33 mouse cellular contexts compared by ENCODE assay signal in the genomic region with DNA sequence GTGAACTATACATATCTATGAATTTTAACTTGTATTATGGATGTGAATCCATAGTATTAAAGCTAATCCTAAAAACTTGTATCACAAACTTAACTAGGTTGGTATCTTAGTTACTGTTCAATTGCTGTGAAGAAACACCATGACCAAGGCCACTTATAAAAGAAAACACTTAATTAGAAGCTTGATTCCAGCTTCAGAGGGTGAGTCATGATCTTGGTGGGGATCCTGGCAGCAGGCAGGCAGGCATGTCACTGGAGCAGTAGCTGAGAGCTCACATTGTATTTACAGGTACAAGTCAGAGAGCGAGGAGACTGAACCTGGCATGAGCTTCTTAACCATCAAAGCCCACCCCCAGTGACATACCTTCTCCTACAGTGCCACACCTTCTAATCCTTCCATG.
"Had no signal": no experiment of that assay in that cellular context is flagged by ENCODE, and none has a peak within 500 bp of the region (broad histone marks: within the 10 kb centered on the region; RNA-seq: fewer than 3 reads in every experiment).

No protein-coding gene starts in this region.

- H3K4me3 ChIP-seq: limb, embryonic 10.5 days; limb, embryonic 12.5 days; limb, embryonic 13.5 days; limb, embryonic 15.5 days; liver, embryonic 12.5 days; liver, embryonic 13.5 days; liver, embryonic 15.5 days; lung, embryonic 15.5 days; megakaryocyte, embryonic 14.5 days; midbrain, embryonic 10.5 days; midbrain, embryonic 12.5 days; midbrain, embryonic 13.5 days; midbrain, embryonic 15.5 days; myocyte; neural tube, embryonic 12.5 days; neural tube, embryonic 13.5 days had no signal

- H3K4me1 ChIP-seq: limb, embryonic 10.5 days; limb, embryonic 12.5 days; limb, embryonic 13.5 days; limb, embryonic 15.5 days; liver, embryonic 12.5 days; liver, embryonic 13.5 days; liver, embryonic 15.5 days; lung, embryonic 15.5 days; megakaryocyte, embryonic 14.5 days; midbrain, embryonic 10.5 days; midbrain, embryonic 12.5 days; midbrain, embryonic 13.5 days; midbrain, embryonic 15.5 days; neural tube, embryonic 12.5 days; neural tube, embryonic 13.5 days had no signal

- H3K4me2 ChIP-seq: limb, embryonic 12.5 days; limb, embryonic 13.5 days; limb, embryonic 15.5 days; liver, embryonic 11.5 days; liver, embryonic 12.5 days; liver, embryonic 13.5 days; liver, embryonic 15.5 days; lung, embryonic 14.5 days; lung, embryonic 15.5 days; midbrain, embryonic 11.5 days; midbrain, embryonic 12.5 days; midbrain, embryonic 13.5 days; midbrain, embryonic 15.5 days; neural tube, embryonic 12.5 days; neural tube, embryonic 13.5 days had no signal

- H3K9ac ChIP-seq: limb, embryonic 12.5 days; limb, embryonic 13.5 days; limb, embryonic 15.5 days; liver, embryonic 12.5 days; liver, embryonic 13.5 days; liver, embryonic 14.5 days; liver, embryonic 15.5 days; liver, postnatal 0 days; lung, embryonic 14.5 days; lung, embryonic 15.5 days; midbrain, embryonic 12.5 days; midbrain, embryonic 13.5 days; midbrain, embryonic 15.5 days; neural tube, embryonic 12.5 days; neural tube, embryonic 13.5 days had no signal

- H3K9me3 ChIP-seq: limb, embryonic 10.5 days; limb, embryonic 12.5 days; limb, embryonic 13.5 days; limb, embryonic 15.5 days; liver, embryonic 12.5 days; liver, embryonic 13.5 days; liver, embryonic 15.5 days; lung, embryonic 15.5 days; megakaryocyte, embryonic 14.5 days; midbrain, embryonic 10.5 days; midbrain, embryonic 12.5 days; midbrain, embryonic 13.5 days; midbrain, embryonic 15.5 days; neural tube, embryonic 12.5 days; neural tube, embryonic 13.5 days had no signal

- H3K36me3 ChIP-seq: limb, embryonic 10.5 days; limb, embryonic 12.5 days; limb, embryonic 13.5 days; limb, embryonic 15.5 days; liver, embryonic 12.5 days; liver, embryonic 13.5 days; liver, embryonic 15.5 days; lung, embryonic 15.5 days; midbrain, embryonic 10.5 days; midbrain, embryonic 12.5 days; midbrain, embryonic 13.5 days; midbrain, embryonic 15.5 days; neural tube, embryonic 12.5 days; neural tube, embryonic 13.5 days had no signal

- DNase-seq: left cerebral cortex, postnatal 4 days; liver; liver, embryonic 13.5 days; liver, postnatal 0 days; lung, adult 18-20 months; lung, adult 2 months; lung, embryonic 14.5 days; lung, postnatal 10 days; lung, postnatal 14 days; lung, postnatal 36 days; lung, postnatal 4 days; midbrain, embryonic 14.5 days had no signal

- ATAC-seq: liver, embryonic 12.5 days; liver, postnatal 0 days; lung, postnatal 0 days; midbrain, embryonic 13.5 days; midbrain, embryonic 15.5 days; midbrain, embryonic 16.5 days had no signal

- H3K27me3 ChIP-seq: limb, embryonic 12.5 days; limb, embryonic 13.5 days; limb, embryonic 15.5 days; liver, embryonic 12.5 days; liver, embryonic 13.5 days; liver, embryonic 15.5 days; lung, embryonic 15.5 days; megakaryocyte, embryonic 14.5 days; midbrain, embryonic 12.5 days; midbrain, embryonic 13.5 days; midbrain, embryonic 15.5 days; neural tube, embryonic 12.5 days; neural tube, embryonic 13.5 days had no signal

- H3K27ac ChIP-seq: limb, embryonic 10.5 days; limb, embryonic 12.5 days; limb, embryonic 13.5 days; limb, embryonic 15.5 days; liver, embryonic 12.5 days; liver, embryonic 13.5 days; liver, embryonic 14.5 days; liver, embryonic 15.5 days; lung, embryonic 15.5 days; macrophage; midbrain, embryonic 10.5 days; midbrain, embryonic 12.5 days; midbrain, embryonic 13.5 days; midbrain, embryonic 15.5 days; neural tube, embryonic 12.5 days; neural tube, embryonic 13.5 days had no signal
